Mouse (Mus musculus) cerebellum, adult 11 months (tissue): ENCODE measurements around the gene Fgf22.
"Not testable (repeated sequence)": the region's sequence is repeated elsewhere in the genome, so short reads cannot be mapped to it uniquely, and the experiment has no call there.

Experiments
- DNase-seq: peaks from one replicate; pipeline ENCODE4 v3.0.0; 2022

Fgf22 gene

DNA sequence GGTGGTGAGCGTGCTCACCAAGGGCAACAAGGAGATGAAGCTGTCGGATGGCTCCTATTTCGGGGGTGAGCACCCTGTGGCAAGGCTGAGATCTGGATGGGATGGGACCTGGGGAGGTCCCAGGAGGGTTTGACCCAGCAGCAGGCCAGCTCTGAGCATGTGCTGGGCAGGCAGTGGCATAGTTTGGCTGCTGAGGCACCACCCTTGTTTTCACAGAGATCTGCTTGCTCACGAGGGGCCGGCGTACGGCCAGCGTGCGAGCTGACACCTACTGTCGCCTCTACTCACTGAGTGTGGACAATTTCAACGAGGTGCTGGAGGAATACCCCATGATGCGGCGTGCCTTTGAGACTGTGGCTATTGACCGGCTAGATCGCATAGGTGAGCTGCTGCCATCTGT, 21.0 kb upstream of the Fgf22 start:
- DNase-seq = no peak

DNA sequence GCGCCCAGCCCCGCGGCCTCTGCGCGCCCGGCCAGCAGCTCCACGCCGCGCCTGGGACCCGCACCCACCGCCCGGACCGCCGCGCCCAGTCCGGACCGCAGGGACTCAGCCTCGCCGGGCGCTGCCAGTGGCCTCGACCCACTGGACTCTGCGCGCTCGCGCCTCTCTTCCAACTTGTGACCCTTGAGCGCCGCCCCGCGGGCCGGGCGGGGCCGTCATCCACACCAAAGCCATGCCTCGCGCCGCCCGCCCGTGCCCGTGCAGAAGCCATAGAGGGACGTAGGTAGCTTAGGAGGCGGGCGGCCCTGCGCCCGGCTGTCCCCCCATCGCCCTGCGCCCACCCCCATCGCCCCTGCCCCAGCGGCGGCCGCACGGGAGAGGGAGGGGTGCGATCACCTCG, 19.5 kb upstream of the Fgf22 start:
- no peak for DNase-seq

DNA sequence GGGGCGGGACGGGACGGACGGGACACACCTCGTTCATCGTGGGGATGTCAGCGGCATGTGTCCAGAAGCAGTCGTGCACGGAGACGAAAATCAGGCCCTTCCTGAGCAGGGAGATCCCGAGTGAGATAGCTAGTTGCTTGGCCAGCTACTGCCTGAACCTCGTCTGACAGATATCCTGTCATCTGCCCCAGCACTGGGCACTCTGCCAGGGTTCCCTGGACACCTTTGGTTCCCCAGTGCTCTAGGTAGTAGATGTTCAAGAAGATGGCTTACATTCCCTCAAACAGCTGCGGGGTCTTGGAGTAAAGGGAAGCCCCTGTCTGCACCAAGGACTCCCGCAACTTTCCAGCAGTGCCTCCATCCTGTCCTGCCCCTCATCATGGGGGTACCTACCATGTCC, 18.2 kb upstream of the Fgf22 start:
- no peak for DNase-seq

DNA sequence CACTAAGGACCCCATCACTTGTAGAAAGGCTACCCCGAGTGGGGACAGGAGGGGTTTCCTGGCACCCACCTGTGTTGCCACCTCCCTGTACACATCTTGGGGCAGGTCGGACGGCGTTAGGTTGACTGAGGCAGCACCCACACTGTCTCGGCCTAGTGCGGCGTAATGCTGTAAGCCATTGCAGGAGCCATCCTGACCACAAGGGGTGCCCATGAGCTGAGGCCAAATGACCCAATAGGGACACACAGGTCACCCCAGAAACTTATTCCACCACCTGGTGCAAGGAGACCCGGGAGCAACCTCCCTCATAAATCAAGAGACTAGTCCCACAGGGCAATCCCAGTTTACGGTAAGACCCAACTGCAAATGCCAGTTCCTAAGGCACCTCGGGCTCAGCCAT, 16.6 kb upstream of the Fgf22 start:
- no peak for DNase-seq

DNA sequence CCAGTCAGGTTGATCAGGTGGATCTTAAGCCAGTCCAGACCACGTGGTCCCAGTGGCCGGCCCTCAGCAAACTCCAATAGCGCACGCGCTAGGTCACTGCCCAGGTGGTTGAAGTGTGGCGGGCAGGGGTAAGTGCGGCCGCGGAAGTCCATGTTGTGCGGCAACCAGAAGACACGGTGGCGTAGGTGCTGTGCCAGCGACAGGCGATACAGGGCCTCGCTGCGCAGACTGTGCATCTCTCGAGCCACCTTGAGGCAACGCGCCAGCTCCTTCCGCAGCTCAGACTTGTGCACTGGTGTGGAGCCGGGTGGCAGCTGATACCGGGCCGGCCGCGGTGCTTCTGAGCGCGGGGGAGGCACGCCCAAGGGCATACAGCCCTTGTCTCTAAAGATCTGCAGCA, 15.6 kb upstream of the Fgf22 start:
- no peak for DNase-seq

DNA sequence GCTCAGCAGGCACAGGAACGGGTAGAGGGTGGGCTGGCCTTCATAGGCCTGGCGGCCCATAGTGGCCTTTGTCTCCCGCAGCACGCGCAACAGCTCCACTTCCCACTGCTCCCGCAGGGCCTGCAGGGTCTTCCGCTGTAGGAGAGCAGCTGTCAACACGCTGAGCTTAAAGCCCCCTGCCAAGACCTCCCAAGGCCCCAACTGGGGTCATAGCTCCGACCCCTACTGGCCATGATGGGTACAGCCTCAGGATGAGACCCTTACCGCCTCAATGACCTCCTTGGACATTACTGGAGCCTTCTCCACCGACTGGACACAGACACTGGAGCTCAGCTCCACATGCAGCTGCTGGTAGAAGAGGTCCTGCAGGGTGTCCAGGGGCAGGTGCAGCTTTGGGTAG, 14.0 kb upstream of the Fgf22 start:
- no peak for DNase-seq

DNA sequence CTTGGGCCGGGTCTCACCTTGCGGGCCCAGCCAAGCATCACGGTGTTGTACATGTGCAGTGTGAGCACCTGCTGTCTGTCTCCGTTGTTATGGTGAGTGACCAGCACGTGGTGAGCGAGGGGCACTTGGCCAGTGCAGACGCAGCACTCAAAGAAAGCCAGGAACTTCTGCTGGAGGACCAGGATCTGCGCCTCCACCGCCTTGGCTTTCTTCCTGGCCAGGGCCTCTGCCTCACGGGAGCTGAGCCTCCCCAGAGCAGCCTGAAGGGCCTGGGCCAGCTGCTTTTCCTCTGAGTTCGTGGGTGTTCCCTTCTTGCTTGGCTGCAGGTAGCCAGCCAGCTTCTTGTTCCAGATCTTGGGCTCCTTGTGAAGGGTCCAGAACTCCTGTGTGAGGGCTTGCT, 11.7 kb upstream of the Fgf22 start:
- no peak for DNase-seq

DNA sequence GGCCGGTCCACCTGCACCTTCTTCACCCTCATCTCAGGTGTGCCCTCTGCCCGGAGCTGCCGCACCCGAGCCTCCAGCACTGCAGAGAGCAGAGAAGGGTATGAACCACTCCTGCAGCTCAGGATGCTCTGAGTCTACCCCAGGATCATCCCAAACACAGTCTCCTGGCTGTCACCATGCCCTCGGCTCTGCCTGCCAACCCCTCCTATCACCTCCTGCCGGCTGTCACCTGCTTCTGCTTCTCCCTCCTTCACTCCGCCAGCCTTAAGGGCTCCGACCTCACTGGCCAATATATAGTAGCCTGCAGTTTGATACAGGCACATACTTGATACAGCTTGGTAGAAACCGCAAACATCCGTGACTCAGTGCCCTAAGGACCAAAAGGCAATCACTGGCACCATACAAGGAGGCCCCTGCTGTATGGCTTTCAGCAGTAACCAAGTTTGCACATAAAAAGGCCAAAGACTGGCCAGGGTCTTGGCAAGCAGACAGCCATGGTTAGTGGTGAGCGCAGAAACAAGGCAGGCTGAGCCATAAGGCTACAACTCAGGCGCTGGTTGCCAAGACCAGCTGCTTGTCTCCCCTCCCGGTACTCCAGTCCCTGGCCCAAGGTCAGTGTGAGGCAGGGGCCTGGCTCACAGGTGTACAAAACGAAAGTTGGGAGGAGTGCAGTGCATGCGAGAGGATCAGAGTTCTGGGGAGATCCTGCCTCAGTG, 11.1 kb upstream of the Fgf22 start:
- peak; percentile 58 for DNase-seq

DNA sequence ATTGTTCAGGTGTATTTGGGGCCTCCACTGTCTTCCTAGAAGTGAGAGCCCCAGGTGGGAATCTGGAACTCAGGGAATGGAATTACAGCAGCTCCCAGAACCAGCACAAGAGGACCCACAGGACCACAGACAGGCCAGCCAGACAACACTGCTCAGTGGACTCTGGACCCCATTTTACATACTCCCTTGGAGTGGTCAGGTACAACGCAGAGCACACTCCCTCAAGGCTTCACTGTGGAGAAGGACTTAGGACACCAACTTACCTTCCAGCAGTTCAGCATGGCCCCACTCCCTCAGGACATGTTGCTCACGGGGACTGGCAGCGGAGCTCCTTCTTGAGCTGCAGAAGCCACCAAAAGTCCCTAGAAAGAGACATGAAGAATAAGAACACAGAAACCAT, 9.5 kb upstream of the Fgf22 start:
- DNase-seq = no peak

DNA sequence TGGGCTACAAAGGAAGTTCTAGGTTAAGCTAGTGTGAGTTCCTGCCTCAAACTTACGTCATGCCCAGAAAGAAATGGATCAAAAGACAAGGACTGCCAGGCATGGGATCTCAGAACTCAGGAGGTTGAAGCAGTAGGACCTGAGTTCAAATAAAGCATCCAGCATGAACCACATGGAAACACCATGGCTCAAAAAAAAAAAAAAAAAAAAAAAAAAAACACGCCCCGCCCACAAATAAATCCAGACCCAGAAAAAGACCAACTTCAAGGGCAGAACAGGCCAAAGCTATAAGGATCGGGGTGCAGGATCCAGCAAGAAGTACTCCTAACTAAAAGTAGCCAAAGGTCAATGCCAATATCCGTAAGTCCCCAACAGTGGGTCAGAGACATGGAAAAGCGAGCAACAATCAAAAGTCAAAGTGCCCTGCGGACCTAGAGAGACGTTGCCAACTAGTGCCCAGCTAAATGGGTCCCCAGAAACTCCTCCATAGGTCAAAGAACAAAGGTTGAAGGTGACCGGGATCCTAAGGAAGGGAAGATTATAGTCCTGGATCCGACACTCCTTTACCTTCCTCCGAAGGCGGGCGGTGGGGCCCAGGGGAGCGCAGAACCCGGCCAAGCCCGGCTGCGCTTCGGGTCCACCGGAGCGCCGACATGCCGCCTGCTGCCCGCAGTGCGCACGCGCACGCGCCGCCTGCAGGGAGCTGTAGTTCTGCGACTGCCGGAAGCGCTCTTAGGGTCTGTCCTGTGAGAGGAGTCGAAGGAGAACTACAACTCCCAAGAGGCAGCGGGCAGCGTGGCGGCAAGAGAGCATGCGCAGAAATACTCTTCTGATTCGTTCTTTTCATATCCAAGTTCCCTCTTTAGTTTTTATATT, 8.7 kb upstream of the Fgf22 start, which contains the start of gene Polrmt:
Polrmt (minus strand) TSS at position 684 of the 876 bp plus-strand sequence.
- DNase-seq = peak; percentile 95

DNA sequence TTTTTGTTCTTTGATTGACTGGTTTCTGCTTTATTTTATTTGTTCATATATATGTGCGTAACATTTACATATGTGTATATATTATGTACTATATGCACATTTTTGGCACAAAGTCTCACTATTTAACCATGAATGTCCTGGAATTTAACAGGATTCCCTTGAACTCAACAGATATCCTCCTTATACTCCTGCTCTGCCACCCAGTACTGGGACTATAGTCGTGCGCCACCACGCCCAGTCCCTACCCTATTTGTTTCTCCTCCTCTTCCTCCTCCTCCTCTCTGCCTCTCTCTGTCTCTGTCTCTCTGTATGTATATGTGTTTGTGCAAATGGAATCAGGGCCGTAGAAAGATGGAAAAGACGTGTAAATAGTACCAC, 8.1 kb upstream of the Fgf22 start:
- DNase-seq = no peak

DNA sequence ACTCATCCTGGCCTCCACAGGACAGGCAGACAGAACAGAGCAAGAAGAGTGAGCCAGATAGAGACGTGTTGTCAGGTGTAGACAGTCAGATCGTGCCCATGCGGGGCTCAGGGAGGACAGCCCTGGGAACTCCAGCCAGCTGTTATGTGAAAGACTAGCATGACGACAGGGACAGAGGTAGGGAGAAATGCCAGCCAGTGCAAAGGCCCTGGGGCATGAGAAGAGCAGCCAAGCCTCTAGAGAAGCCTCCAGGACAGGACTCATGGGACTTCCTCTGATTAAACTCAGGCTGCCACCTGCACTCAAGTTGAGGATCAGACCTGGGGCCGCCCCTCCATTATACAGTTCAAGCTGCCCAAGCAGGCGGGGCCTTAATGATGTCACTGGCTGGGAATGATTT, 6.4 kb upstream of the Fgf22 start:
- DNase-seq = no peak

DNA sequence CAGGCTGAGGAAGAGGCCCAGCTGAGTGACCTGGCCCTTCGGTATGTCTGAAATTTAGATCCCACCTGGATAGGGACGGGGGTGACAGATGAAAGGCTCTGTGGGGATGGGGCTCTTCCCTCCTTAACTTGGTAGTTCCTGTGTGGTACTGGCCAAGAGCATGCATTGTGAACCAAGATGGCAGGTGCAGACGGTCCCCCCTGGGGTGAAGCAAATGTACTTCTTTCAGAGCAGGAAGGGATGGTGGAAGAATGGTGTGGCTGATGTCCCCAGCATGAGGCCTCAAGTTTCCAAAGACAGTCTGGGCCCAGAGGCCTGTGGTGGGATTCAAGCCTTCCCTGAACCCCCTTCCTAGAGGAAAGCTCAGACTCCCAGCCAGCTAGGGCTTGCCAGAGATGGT, 978 bp downstream of the Fgf22 start:
- peak; percentile 41 for DNase-seq

DNA sequence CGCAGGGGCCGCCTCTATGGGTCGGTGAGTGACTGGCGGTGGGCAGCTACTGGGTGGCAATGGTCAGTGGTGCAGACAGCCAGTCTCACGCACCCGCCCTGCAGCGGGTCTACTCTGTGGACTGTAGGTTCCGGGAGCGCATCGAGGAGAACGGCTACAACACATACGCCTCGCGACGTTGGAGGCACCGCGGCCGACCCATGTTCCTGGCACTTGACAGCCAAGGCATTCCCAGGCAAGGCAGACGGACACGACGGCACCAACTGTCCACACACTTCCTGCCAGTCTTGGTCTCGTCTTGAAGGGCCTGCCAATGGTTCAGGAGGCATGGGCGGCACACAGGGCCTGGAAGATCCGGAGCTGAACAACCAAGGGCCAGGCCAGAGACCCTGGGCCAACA, 1.8 kb downstream of the Fgf22 start:
- DNase-seq = no peak

DNA sequence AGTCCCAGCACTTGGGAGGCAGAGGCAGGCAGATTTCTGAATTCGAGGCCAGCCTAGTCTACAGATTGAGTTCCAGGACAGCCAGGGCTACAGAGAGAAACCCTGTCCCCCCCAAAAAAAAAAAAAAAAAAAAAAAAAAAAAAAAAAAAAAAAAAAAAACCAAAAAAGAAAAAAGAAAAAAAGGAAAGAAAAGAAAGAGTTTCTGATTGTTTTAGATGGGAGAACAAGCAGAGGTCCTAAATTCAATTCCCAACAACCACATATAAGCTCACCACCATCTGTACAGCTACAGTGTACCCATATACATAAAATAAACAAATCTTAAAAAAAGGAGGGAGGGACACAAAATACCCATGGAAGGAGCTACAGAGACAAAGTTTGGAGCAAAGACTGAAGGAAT, 4.8 kb downstream of the Fgf22 start:
- DNase-seq = not testable (repeated sequence)

DNA sequence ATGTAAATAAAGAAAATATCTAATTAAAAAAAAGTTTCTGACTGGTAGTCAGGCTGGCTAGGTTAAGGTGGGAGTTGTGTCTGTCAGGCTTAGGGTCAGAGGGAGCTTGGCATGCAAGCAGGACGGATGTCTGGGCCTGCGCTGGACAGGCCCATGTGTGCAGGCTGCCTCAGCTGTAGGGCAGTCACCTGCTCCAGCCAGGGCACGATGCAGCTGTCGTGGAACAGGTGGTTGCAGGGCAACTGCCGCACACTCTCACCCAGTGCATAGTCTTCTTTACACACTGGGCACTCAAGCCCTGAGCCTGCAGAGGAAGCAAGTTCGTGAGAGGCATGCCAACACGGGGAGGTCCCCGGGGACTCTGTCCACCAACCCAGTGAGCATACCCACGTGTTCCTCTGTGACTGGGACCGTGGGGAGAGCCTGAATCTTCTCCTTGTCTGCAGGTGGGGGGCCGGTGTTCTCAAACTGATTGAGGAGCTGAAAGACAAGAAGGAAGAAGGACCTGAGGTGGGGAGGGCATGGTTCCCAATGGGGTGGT, 5.8 kb downstream of the Fgf22 start:
- no peak for DNase-seq

DNA sequence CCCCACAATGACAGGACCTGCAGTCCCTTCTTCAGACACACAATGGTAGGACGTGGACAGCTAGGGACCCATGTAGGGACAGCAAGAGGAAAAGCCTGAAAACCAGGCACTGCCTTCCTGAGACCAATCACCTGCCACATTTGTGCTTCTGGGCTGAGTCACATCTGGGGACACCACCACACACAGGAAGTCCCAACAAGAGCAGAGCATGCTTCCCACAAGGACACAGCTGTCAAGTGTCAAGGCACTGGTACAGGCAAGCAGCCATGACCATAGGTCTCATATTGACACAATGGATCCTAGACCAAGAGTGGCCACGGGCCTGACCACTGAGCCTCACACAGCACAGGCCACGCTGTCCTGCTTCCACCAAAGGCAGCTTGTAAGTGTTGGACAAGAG, 8.0 kb downstream of the Fgf22 start:
- no peak for DNase-seq

DNA sequence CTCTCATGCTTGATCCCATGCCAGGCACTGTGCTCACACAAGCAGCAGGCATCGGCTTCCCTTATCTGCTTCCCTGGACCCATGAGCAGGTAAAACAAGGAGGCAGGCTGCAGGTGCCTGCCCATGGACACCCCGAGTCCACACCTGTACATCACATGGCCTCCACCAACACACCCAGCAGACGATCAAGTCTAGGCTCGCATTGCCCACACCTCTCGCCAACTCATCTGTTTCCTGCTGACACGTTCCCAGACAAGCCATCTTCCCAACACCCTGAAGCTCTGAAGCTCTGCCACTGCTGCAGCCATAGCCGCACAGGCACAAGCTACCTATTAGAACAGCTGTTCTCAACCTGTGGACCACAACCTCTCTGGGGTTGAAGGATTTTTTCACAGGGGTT, 9.4 kb downstream of the Fgf22 start:
- DNase-seq = no peak

DNA sequence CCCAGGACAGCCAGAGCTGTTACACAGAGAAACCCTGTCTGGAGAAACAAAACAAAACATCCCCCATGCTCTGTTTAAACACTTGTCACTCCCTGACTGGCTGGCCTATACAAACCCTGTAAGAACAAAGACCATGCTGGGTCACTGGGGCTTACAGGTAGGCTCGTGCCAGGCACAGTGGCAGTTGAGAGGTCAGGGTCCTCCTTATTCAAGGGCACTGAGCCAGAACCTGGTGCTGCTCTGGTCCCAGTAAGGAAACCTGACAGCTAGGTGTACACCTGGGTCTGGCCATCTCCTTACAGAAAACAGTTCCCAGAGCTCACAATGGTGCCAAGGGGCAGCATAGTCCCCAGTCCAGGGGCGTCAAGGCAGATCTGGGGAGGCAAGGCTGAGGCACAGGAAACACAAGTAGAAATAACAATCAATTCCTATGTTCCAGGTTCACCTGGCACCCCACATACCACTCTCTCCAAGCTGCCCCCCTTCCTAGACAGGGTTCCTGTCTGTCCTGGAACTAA, 10.4 kb downstream of the Fgf22 start:
- DNase-seq = no peak

DNA sequence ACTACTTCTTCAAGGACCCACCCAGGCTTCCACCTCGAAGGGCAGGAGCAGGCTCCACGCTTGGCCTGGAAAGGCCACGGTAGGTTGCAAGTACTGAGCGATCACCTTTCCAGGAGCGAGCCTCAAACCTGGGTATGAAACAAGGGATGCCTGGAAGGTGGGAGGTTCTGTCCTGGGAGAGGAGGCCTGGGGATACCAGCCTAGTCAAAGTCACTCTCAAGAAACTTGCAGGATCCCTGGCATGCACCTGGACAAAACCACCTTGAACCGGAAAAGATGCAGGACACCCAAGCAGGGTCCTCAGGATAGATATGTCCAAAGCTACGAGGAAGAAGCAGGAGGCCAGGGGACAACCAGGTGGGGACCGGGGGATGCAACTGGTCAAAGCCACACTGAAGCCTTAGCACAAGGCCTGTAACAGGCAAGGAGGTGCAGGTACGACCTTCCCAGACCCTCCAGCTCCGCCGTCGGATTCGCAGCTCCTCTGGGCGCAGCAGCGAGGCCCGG, 11.2 kb downstream of the Fgf22 start:
- no peak for DNase-seq

DNA sequence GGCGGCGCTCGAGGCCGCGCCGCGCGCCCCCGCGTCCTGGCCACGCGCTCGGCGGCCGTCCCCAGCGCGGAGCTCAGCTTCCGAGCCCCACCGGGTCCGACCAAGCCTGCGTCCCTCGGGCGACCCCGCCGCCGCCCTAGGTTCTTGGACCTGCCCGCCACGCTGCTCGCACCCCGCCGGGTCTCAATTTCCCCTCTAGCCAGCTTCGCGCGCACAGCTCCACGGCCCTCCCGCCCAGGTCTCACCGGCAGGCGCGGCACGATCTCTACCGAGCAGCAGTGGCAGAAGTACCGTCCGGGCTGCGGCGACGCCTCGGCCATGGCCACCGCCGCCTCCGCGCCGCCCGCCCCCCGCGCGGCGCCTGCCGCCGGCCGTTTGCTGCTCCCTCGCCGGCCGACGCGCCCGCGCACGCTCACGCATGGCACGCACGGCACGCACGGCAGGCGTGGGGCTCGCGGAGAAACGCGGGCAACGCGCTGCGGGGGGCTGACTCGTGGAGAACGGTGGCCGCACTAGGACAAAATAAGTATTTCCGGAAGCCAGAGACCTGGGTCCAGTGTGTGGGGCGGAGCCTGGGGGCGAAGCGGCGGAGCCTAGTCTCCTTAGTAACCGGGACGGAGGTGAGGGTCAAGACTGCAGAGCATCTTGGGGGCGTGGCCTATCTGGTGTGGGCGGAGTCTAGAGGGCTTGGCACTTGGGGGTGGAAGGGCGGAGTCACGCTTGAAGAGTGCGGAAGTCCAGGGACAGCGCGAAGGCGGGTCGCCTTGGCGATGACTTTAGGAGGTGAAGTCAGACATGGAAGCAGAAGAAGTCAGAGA, 11.8 kb downstream of the Fgf22 start, which contains the start of gene Rnf126:
Rnf126 (minus strand) TSS at position 445 of the 818 bp plus-strand sequence.
- DNase-seq = peak; percentile 99

DNA sequence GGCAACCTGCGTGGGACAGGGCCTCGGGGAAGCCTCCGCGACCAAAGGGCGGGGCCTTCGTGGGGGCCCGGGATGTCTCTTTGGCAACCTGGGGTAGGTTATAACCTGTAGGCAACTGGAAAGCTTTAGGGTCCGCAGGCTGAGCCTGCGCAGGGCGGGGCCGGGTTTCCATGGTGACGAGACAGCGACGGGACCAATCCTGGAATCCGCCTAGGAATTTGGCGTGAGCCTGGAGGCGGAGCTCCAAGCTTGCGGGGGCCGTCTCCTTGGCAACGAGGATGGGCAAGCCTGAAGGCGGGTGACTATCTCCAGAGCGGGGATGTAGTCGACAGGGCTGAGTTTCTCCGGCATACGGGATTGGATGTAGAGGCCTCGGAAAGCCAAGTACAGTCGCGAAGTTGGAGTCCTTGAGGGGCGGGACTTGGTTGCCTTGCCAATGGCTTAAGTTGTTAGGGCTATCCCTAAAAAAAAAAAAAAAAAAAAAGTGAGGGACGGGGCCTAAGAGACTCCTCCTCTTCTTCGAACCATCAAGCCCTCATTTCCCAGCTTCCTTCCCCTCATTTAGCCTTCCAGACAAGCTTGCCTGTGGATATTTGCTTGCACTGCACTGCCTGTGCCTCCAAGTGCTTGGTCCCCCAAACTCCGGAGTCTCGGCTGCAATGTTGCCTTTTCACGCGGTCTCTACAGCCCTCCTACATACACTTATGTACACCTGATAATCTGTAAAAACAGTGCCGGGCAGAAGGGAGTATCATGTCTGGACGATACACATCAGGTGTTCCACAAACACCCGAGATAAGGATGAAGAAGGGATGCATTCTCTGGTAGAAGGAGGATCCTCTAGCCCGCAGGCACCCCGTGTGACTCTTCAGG, 12.7 kb downstream of the Fgf22 start:
- DNase-seq = peak; percentile 92
